Mouse (Mus musculus) liver, adult 2 months (tissue): ENCODE measurements at regions not wholly inside any gene's neighbourhood (a gene's known extent, or its start where the extent isn't known, plus 50 kb on each side); places are given as distances from the start of the nearest gene placed in this dataset.

Experiments
- CTCF ChIP-seq: fragments of 200-500 bp; IDR thresholded peaks from 2 replicates; pipeline ENCODE4 v1.5.1; 2011; ENCODE audit warnings: low read depth, low read length, control low read depth
- POLR2A ChIP-seq: fragments of 200-500 bp; IDR thresholded peaks from 2 replicates; pipeline ENCODE4 v1.6.1; 2011; ENCODE audit warnings: low read length, control low read depth; ENCODE audit not compliant: insufficient read depth; ENCODE audit errors: extremely low read depth

DNA sequence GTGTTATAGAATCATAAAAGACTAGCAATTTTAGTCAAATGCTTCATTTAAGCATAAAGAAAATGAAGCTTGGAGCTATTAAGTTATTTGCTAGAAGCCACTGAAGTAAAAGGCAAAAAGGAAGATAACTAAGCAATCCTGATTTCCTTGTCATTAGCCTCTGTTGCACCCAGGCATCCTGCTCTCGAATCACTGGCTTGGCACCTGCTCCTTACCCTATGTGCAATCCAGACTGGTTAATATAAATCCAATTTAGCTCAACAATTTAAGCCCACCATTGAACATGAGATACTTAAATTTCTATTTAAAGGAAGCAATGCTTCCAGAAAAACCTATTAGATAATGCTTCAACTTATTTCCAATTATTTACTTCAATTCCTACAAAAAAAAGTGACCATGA, 328.7 kb downstream of the Ptprc start:
- TF ChIP-seq POLR2A (no peak), CTCF (no peak)
